Mouse (Mus musculus) C2C12 (cell line): ENCODE data around the gene Lactb.

Experiments used
- CEBPB ChIP-seq: IDR thresholded peaks from one replicate; pipeline ENCODE4 v1.6.1; 2011; ENCODE audit warnings: low read depth, mild to moderate bottlenecking, control low read depth, moderate library complexity
- CTCF ChIP-seq: IDR thresholded peaks from one replicate; pipeline ENCODE4 v1.5.1; 2011; ENCODE audit not compliant: control insufficient read depth, insufficient read depth, insufficient read length
- MYOD1 ChIP-seq: IDR thresholded peaks from one replicate; pipeline ENCODE4 v1.6.1; 2011; ENCODE audit warnings: low read depth; ENCODE audit not compliant: control insufficient read depth, insufficient read length
- MYOG ChIP-seq: IDR thresholded peaks from one replicate; pipeline ENCODE4 v1.6.1; 2011; ENCODE audit not compliant: control insufficient read depth, insufficient read length; ENCODE audit errors: extremely low read depth
- USF1 ChIP-seq: IDR thresholded peaks from one replicate; pipeline ENCODE4 v1.6.1; 2011; ENCODE audit warnings: low read depth, mild to moderate bottlenecking, control low read depth, moderate library complexity

- TF ChIP-seq CTCF: no peak
- TF ChIP-seq CEBPB: no peak
- no peak for TF ChIP-seq USF1
- TF ChIP-seq MYOD1: no peak
- no peak for TF ChIP-seq MYOG
Measured at GRCm38 (mm10) chr9:67003656-67004055, 28.4 kb upstream of the Lactb start.
